Mouse (Mus musculus) brain, embryonic 14.5 days (tissue): Measurements from ENCODE around the gene Nrp1.

Experiments used
- CTCF ChIP-seq: fragments of 200-500 bp; IDR thresholded peaks from 2 replicates; pipeline ENCODE4 v1.5.1; 2012; ENCODE audit warnings: inconsistent platforms, mild to moderate bottlenecking, moderate library complexity, borderline replicate concordance; ENCODE audit not compliant: insufficient read depth, insufficient read length; ENCODE audit errors: extremely low read depth
- POLR2A ChIP-seq: fragments of 200-500 bp; IDR thresholded peaks from 2 replicates; pipeline ENCODE4 v1.6.1; 2012; ENCODE audit warnings: mild to moderate bottlenecking, inconsistent platforms, borderline replicate concordance; ENCODE audit not compliant: poor library complexity, insufficient read depth, insufficient read length, severe bottlenecking; ENCODE audit errors: extremely low read depth

DNA sequence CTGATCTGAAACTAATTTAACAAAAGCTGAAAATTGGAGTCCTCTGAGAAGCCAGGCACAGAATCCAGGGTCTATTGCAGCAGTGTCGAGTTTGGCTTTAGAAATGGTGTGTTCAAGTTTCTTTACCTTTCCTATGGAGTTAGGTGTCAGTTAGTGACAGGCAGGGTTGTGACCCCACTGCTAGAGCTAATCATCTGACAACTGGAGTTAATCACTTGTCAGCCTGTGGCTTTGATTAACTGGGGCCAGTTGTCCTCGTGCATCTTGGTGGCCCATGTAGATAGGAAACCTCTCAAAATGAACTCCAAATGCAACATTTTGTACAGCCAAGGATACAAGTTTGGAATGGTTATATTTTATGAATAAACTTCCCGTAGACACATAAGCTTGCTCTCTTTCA is 39.0 kb downstream of the Nrp1 start:
- no peak for TF ChIP-seq CTCF
- no peak for TF ChIP-seq POLR2A
